ENCODE assay signal across 8 mouse cellular contexts in genomic region chr11:102579165-102580033, GRCm38 (mm10). TPM values are rescaled to one million over a fixed set of nuclear protein-coding genes. Genes with fewer than 3 reads are reported as not detected.
DNase-seq lines count a peak whose midpoint lies in the region; ATAC-seq and TF ChIP-seq lines count a peak whose summit lies in the region.

Gene Gm11627 (minus strand): TSS chr11:102579461.

- no peak for DNase-seq in heart, embryonic 10.5 days (ENCODE audit: low spot score)
- no peak for DNase-seq in heart, adult 8-10 months (ENCODE audit: low spot score)
- no peak for DNase-seq in MEL (ENCODE audit: low read depth, low spot score)
- peak; percentile 83 for DNase-seq in forebrain, embryonic 14.5 days (ENCODE audit: low spot score)
- DNase-seq in thymus, postnatal 36 days = no peak
- no peak for DNase-seq in thymus, postnatal 0 days (ENCODE audit: low spot score)

- ATAC-seq in forebrain, embryonic 14.5 days = peak; percentile 85
- 0 out of 2 replicates have a peak, but pooled peaks have one; percentile 2 for ATAC-seq in intestine, postnatal 0 days
- peak; percentile 82 for ATAC-seq in midbrain, embryonic 15.5 days (replicated peaks)

- H3K27me3 ChIP-seq in heart, embryonic 10.5 days (ENCODE audit: insufficient read depth, poor library complexity, severe bottlenecking) = no peaks in the 10 kb centered on the region
- peaks cover 15 to 27% of the 10 kb centered on the region in 2 experiments for H3K27me3 ChIP-seq in MEL (ENCODE audit: control insufficient read depth in 1 of 2, insufficient read depth in 2 of 2, low read length in 2 of 2)
- H3K27me3 ChIP-seq in forebrain, embryonic 14.5 days (replicated peaks; ENCODE audit: control insufficient read depth, insufficient read depth, low read length) = no peaks in the 10 kb centered on the region
- H3K27me3 ChIP-seq in intestine, postnatal 0 days (replicated peaks; ENCODE audit: control insufficient read depth, insufficient read depth, low read length) = peaks cover 7% of the 10 kb centered on the region; the same call in 1 of the 2 replicates
- H3K27me3 ChIP-seq in midbrain, embryonic 15.5 days (replicated peaks) = no peaks in the 10 kb centered on the region; the same call in 1 of the 2 replicates

- 10% methylated on average over 23 of the region's 23 CpGs for WGBS in heart, embryonic 10.5 days
- WGBS in forebrain, embryonic 14.5 days = 3% methylated on average over 23 of the region's 23 CpGs
- 25% methylated on average over 23 of the region's 23 CpGs for WGBS in intestine, postnatal 0 days
- 5% methylated on average over 22 of the region's 23 CpGs for WGBS in midbrain, embryonic 15.5 days

- peak within 1 kb of the TSS; percentile 55 for H3K9ac ChIP-seq in MEL (ENCODE audit: control insufficient read depth, low read depth, low read length, poor library complexity, severe bottlenecking)
- peak within 1 kb of the TSS; percentile 45 for H3K9ac ChIP-seq in forebrain, embryonic 14.5 days (ENCODE audit: low read length)
- peak within 1 kb of the TSS; percentile 18; the same call in 1 of the 2 replicates for H3K9ac ChIP-seq in intestine, postnatal 0 days (ENCODE audit: low read depth, low read length)
- 0 out of 2 replicates have a peak within 1 kb of the TSS, but pooled peaks have one; percentile 7 for H3K9ac ChIP-seq in midbrain, embryonic 15.5 days

- peaks cover 72% of the 10 kb centered on the region for H3K4me1 ChIP-seq in heart, embryonic 10.5 days
- peaks cover 3% of the 10 kb centered on the region in 2 experiments; a peak in 2 of 4 replicates for H3K4me1 ChIP-seq in MEL (ENCODE audit: control insufficient read depth in 1 of 2, insufficient read depth in 2 of 2, low read length in 2 of 2)
- H3K4me1 ChIP-seq in forebrain, embryonic 14.5 days (ENCODE audit: control insufficient read depth, insufficient read depth, low read length) = peaks cover 18% of the 10 kb centered on the region
- H3K4me1 ChIP-seq in intestine, postnatal 0 days (replicated peaks; ENCODE audit: control insufficient read depth, insufficient read depth, low read length) = no peaks in the 10 kb centered on the region
- peaks cover 27% of the 10 kb centered on the region for H3K4me1 ChIP-seq in midbrain, embryonic 15.5 days

- H3K9me3 ChIP-seq in heart, embryonic 10.5 days = no peaks in the 10 kb centered on the region
- no peaks in the 10 kb centered on the region for H3K9me3 ChIP-seq in MEL (replicated peaks; ENCODE audit: insufficient read depth, low read length)
- H3K9me3 ChIP-seq in forebrain, embryonic 14.5 days (replicated peaks; ENCODE audit: control insufficient read depth, low read length) = no peaks in the 10 kb centered on the region
- no peaks in the 10 kb centered on the region for H3K9me3 ChIP-seq in intestine, postnatal 0 days (ENCODE audit: control insufficient read depth)
- H3K9me3 ChIP-seq in midbrain, embryonic 15.5 days = no peaks in the 10 kb centered on the region

- peak within 1 kb of the TSS; percentile 32 for H3K4me2 ChIP-seq in forebrain, embryonic 14.5 days (ENCODE audit: low read length)
- H3K4me2 ChIP-seq in intestine, postnatal 0 days (replicated peaks; ENCODE audit: low read depth) = peak within 1 kb of the TSS; percentile 68
- peak within 1 kb of the TSS; percentile 40 for H3K4me2 ChIP-seq in midbrain, embryonic 15.5 days

- no peak for TF ChIP-seq EP300 in MEL (IDR thresholded peaks at IDR 0.05; ENCODE audit: low read depth in 1 of 2, low read length in 2 of 2)

- no peak for TF ChIP-seq CTCF in MEL (IDR thresholded peaks at IDR 0.05 in 2 of 3, conservative IDR thresholded peaks at IDR 0.05 in 1 of 3; ENCODE audit: control insufficient read depth in 1 of 3, insufficient read depth in 1 of 3, low read depth in 2 of 3, low read length in 3 of 3, poor library complexity in 1 of 3, severe bottlenecking in 1 of 3)
- TF ChIP-seq CTCF in intestine, postnatal 0 days (IDR thresholded peaks at IDR 0.05; ENCODE audit: low read depth) = no peak

- peak within 1 kb of the TSS; percentile 94 for H3K27ac ChIP-seq in heart, embryonic 10.5 days
- no peak within 1 kb of the TSS for H3K27ac ChIP-seq in MEL (ENCODE audit: control insufficient read depth, low read depth, low read length)
- H3K27ac ChIP-seq in forebrain, embryonic 14.5 days (ENCODE audit: low read depth, low read length) = peak within 1 kb of the TSS; percentile 75
- peak within 1 kb of the TSS; percentile 65 for H3K27ac ChIP-seq in intestine, postnatal 0 days (ENCODE audit: low read depth, low read length)
- peak within 1 kb of the TSS; percentile 67 for H3K27ac ChIP-seq in midbrain, embryonic 15.5 days

- peak within 1 kb of the TSS; percentile 55 for H3K4me3 ChIP-seq in heart, embryonic 10.5 days
- H3K4me3 ChIP-seq in MEL (ENCODE audit: control insufficient read depth in 1 of 2, insufficient read depth in 1 of 2, low read depth in 2 of 2, low read length in 2 of 2) = peak within 1 kb of the TSS; percentile 54 to 59
- peak within 1 kb of the TSS; percentile 2 for H3K4me3 ChIP-seq in forebrain, embryonic 14.5 days (ENCODE audit: low read depth, low read length)
- peak within 1 kb of the TSS; percentile 35 for H3K4me3 ChIP-seq in intestine, postnatal 0 days (ENCODE audit: low read depth, low read length)
- H3K4me3 ChIP-seq in midbrain, embryonic 15.5 days = peak within 1 kb of the TSS; percentile 8; the same call in 1 of the 2 replicates

- no peaks in the 10 kb centered on the region; the same call in 1 of the 2 replicates for H3K79me2 ChIP-seq in MEL (ENCODE audit: control insufficient read depth, insufficient read depth, low read length, poor library complexity)

- TF ChIP-seq POLR2A in MEL (IDR thresholded peaks at IDR 0.05; ENCODE audit: control insufficient read depth in 1 of 2, insufficient read depth in 1 of 2, low read depth in 1 of 2, low read length in 2 of 2, poor library complexity in 1 of 2) = no peak

- TF ChIP-seq RAD21 in MEL (IDR thresholded peaks at IDR 0.05; ENCODE audit: low read depth, low read length) = no peak

- H3K36me3 ChIP-seq in heart, embryonic 10.5 days = no peaks in the 10 kb centered on the region
- H3K36me3 ChIP-seq in MEL (ENCODE audit: control insufficient read depth in 1 of 2, insufficient read depth in 2 of 2, low read length in 2 of 2) = peaks cover 0 to 6% of the 10 kb centered on the region in 2 experiments; a peak in 2 of 4 replicates
- no peaks in the 10 kb centered on the region for H3K36me3 ChIP-seq in forebrain, embryonic 14.5 days (ENCODE audit: control insufficient read depth, insufficient read depth, low read length)
- no peaks in the 10 kb centered on the region for H3K36me3 ChIP-seq in intestine, postnatal 0 days (ENCODE audit: control insufficient read depth, insufficient read depth)
- H3K36me3 ChIP-seq in midbrain, embryonic 15.5 days (replicated peaks) = no peaks in the 10 kb centered on the region

TF ChIP-seq in MEL, 35 proteins besides CTCF, POLR2A, EP300 and RAD21:
- TF ChIP-seq UBTF (IDR thresholded peaks at IDR 0.05; ENCODE audit: borderline replicate concordance, insufficient read depth, low read depth, low read length) = 0 out of 2 replicates have a peak, but pooled peaks have one; percentile 46
- TF ChIP-seq ZNF384 (IDR thresholded peaks at IDR 0.05; ENCODE audit: low read depth, low read length) = no peak
- TF ChIP-seq ZC3H11A (IDR thresholded peaks at IDR 0.05; ENCODE audit: low read depth, low read length) = no peak
- TF ChIP-seq MAZ (IDR thresholded peaks at IDR 0.05; ENCODE audit: low read depth, low read length) = peak; percentile 5; the same call in 1 of the 2 replicates

RNA-seq across cellular contexts. Expression of gene Gm11627, which starts in this region (rescaled TPM):
- polyA plus RNA-seq in heart, embryonic 10.5 days (2016; fragmentation: Nextera tagmentation; extraction: Ambion mirVana) = 11.6 and 13.5 TPM in 2 replicates
- under 1 TPM in 3 of 4 experiments, not detected in 1; 0.34 to 0.65 (median 0.60) TPM for total RNA-seq in heart, adult 8-10 months (2022)
- 0.33 and 0.35 TPM in 2 replicates for total RNA-seq in MEL (2012; rRNA removed)
- under 1 TPM in 1 of 2 experiments, not detected in 1; 0.13 TPM for polyA plus RNA-seq in MEL (2012; ENCODE audit: insufficient read depth in 1 of 2, insufficient read length in 2 of 2, low read depth in 1 of 2, low replicate concordance in 2 of 2, missing spikeins in 1 of 2)
- 6.8 and 9.8 TPM in 2 replicates for polyA plus RNA-seq in forebrain, embryonic 14.5 days (2014; fragmentation: Nextera tagmentation; extraction: Ambion mirVana)
- 11.2 and 12.7 TPM in 2 replicates for polyA plus RNA-seq in intestine, postnatal 0 days (2015; fragmentation: Nextera tagmentation; extraction: Ambion mirVana)
- 1.9 and 3.4 TPM in 2 replicates for polyA plus RNA-seq in midbrain, embryonic 15.5 days (2015; fragmentation: Nextera tagmentation; extraction: Ambion mirVana)
- 0.52 and 1.2 TPM in 2 replicates for polyA plus RNA-seq in thymus, postnatal 0 days (2015; fragmentation: Nextera tagmentation; extraction: Ambion mirVana)

Comparison
In these comparisons a context has a peak if more than half of its experiments do, and no peak if none do; other contexts are left out.
1. H3K4me3 ChIP-seq: peak in every context shown above with its lines; median percentile 56 in MEL; 55 in heart, embryonic 10.5 days; 35 in intestine, postnatal 0 days; 8 in midbrain, embryonic 15.5 days; 2 in forebrain, embryonic 14.5 days.
2. ATAC-seq: peak in every context shown above with its lines; median percentile 85 in forebrain, embryonic 14.5 days; 82 in midbrain, embryonic 15.5 days; 2 in intestine, postnatal 0 days.